Mouse (Mus musculus): ENCODE measurements at regions not wholly inside any gene's neighbourhood (a gene's known extent, or its start where the extent isn't known, plus 50 kb on each side); places are given as distances from the start of the nearest gene placed in this dataset.
A peak's percentile ranks its signal among the peaks of the same experiment; 100 is the strongest.

DNA sequence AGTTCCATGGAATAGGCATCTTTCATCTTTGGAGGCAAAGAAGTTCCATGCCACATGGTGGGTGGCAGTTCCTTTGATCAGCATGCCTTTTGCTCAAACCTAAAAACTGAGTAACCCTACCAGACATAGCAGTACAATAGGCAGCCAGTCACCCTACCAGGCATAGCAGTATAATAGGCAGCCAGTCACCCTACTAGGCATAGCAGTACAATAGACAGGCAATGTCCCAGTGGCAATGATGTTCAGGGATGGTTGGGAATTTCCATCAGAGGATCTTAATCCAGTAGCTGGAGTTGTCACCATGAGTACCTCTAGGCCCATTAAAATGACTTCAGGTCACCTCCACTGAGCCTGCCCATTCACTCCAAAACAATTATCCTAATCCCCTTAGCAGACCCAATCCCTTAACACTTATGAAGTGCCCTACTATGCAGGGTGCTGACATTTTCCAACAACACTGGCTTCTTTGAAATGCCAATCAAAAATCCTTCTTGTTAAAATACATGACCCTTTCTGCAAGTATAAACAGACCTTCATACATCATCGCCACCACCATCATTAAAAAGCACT, 523.5 kb upstream of the Mpdz start:
- no peak for DNase-seq

- DNase-seq, result no peak
Observed at GRCm38 (mm10) chr4:81963112-81963511, 520.5 kb upstream of the Mpdz start.

GRCm38 (mm10) chr4:81962586-81962985, 520.0 kb upstream of the Mpdz start:
- DNase-seq, result no peak

DNA sequence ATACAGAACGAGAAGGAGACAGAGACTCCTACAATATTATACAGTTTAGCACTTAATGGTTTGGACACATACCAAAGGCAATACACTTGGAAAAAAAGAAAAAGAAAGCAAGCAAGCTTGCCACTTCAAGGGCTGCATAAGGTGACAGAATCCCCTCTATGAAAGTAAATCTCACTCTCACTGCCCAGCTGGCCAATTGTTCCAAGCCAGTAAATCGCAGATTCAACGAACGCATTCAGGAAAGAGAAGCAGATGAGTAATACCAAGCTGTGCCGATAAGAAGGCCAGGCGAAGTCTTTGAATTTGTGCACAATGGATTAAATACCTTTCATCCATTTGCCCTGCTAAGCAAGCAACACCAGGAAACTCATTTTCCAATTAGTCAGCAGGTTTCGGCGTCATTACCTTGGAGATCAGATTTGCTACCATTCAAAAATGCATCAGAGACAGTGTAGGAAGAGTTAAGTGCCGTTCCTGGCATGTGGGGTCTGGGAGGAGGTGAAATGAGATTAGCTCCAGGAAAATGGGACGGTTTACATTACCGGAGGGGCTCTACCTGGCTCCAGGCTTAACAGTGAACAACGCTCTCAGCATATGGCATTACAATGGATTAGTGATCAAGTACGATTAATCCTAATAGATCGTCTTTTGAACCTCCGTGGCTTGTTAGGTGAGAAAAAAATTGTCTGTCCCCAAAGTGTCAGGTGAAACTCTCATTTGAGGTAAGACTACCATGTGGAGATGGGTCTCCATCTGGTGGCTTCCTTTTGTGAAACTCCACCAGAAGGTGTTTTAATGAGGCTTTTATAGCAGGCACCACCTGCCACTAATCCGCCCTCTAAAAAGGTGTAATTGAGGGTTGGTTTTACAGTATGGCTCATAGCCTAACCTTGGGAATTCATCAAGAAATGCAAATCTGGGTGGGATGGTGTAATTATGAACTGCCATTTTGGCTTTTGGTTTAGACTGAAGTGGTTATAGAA, 518.2 kb upstream of the Mpdz start:
- no peak for DNase-seq

DNA sequence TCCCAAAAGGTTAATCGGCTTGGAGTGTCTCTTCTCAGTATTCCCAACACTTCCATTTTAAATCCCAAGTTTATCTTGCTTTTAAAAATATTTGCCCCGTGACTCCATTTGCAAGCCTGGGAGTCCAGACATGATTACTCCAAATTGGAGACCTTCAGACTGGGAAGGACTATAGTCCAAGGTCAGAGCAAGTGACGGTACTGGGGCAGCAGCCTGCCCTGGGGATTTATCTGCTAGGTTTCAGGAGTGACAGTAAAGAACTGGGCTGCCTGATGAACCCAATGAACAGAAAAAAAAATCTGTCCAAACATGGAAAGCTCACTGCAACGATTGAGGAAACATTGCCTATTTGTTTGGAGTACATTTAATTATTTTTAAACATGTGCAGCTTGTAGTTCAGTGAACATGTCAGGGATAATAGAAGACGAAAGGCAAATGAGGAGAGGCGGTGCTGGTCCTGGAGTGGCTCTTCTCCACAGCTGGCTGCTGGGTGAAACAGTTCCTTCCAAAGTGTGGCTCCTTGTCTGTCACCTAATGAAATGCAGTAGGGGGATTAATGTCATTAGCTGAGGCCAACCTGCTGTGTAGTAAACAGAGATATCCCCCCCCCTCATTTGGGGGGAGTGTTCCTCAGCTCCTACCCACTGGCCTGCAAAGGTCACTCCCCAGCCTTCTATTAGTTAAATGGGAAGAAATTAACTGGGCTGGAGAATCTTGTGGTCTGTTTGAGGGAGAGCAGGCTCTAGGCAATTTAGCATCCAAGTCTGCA, 514.5 kb upstream of the Mpdz start:
- DNase-seq, result peak; percentile 10

DNA sequence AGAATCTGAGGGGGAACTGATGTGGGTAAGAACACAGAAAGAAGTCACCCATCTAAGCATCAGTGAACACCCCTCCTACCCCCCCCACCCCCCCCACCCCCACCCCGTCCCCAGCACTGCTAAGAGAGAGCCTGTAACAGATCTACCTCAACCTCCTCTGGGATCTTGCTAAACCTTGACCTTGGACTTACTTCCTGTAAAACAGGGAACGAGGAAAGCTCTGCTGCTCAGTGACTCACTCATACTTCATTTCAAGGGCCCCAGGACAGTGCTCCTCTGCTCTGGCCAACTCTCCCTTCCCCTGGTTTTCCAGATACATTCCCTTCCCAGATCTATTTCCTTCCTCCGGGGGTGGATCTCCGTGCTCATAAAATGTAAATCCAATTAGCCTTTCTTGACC, 510.4 kb upstream of the Mpdz start:
- peak; percentile 11 for DNase-seq

GRCm38 (mm10) chr4:81937384-81937783, 494.8 kb upstream of the Mpdz start:
- no peak for DNase-seq

GRCm38 (mm10) chr4:81930956-81931355, 488.3 kb upstream of the Mpdz start:
- DNase-seq, result no peak

- DNase-seq, result no peak
Observed at GRCm38 (mm10) chr4:81928581-81929244, 486.1 kb upstream of the Mpdz start.

DNA sequence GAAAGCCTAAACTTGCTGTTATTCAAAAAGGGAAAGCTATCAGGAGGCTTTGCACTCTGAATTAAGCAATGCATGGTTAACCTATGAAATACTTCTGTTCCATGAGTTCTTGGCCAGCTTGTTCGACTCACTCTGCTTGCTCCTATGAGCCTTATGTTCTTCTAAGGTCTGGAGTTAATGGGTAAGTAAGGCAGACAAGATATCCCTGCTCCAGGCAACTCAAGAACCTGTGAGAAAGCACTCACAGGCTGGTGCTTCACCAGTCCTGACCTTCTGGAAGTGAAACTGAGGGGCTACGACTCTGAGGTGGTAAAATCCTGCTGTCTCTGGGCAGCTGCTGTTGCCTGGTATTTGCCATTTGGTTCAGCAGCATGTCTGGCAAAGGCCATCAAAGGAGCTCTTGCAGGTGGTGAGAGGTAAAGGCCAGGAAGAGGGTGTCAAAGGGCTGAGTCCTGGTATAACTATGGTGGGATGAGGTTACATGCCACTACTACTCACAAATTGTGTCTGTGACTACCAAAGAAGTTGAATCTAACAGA, 484.6 kb upstream of the Mpdz start:
- no peak for DNase-seq

DNA sequence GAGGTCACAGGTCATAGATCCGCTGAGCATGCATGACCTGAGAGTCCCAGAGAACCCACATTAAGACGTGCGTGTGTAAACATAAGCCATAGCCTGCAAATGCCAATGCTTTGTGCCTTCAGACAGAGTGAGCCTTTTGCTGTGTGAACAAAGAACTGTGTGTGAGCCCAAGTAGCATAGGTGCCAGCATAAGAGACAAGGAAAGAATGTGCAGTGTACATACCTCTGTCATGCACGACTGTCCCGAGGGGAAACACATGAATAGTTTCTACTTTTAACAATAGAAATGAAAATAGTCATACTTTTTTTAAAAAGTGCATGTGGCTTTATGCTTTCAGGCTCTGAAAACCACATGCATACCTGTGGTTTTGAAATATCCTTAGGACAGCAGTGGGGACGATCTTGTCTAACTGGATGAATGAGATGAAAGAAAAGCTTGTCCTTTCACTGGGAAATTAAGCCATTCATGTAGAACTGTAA, 484.1 kb upstream of the Mpdz start:
- DNase-seq, result no peak

DNA sequence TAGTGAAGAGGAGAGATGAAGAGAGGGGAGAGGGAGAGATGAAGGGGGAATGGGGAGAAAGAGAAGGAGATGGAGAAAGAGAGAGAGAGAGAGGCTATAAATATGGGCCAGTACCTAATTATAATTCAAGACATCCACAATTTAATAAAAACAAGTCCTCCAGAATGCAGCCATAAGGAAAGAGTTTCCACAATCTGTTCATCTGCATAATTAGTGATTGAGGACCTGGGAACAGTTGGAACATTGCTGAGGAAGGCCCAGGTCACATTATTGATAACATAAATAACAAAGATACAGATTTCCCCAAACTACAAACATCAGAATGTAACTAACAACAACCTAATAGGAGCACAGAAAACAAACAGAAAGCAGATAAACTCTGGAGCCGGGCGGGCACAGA, 483.0 kb upstream of the Mpdz start:
- no peak for DNase-seq

- no peak for DNase-seq
Observed at GRCm38 (mm10) chr4:81924120-81924519, 481.5 kb upstream of the Mpdz start.

DNA sequence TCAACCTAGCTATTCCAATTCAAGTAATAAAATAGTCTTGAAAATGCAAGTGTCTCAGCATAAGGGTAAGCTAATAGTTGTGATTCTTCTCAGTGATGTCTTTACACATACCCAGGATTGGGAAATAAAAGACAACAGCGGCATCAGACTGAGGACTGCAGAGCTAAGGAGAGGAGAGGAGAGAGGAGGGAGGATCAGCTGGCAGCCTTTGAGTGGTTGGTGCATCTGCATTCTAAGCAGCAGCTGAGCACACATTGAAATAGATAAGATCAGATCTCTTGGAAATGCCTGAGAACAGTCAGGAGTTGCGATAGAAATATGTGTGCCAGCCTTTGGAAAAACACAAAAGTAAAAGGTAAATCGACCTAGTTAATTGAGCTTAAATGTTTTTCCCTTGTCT, 480.3 kb upstream of the Mpdz start:
- no peak for DNase-seq

- no peak for DNase-seq
Observed at GRCm38 (mm10) chr4:81914971-81915370, 472.4 kb upstream of the Mpdz start.

DNA sequence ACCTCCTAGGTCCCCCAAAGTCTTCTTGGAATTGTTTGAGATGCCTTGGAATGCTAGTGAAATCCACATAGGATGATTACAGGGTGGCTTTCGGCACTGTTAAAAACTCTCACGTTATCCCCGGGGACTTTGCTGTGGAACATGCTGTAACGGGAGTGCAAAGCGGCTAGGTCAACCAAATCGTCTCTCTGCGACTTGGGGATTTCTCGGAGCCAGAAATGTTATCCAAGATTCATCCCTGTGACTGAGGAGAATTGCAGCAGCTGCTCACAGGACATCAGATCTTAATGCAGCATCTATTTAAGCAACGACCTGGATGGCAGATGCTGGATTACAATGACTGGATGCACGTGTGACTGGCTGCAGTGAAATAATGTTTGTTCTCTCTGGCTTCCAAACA, 470.7 kb upstream of the Mpdz start:
- DNase-seq, result peak; percentile 62

GRCm38 (mm10) chr4:81912653-81913052, 470.0 kb upstream of the Mpdz start:
- DNase-seq, result peak; percentile 4

DNA sequence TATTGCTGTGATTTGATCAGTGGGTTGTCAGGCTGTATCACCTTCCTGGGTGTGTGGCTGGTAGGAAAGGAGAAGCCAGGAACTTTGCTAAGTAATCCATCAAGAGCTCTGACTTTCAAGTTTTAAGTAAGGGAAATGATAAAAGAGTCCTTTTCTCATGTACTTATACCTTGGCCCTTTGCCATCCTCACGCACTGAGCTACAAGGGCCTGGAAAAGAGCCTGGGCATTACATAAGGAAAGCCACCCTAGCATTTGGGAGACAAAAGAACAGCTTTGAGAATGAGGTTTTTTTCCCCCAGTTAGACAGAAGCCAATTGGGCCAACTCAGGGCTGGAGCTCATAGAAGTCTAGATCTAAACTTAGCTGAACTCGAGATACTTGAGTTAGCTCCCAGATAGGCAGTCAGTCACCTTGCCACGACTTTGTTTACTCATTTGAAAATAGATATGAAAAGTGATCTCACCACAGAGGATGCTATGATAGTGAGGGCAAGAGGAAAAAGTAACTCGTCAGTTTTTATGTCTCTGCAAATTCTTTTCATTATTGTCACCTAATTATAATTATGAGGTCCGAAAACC, 457.4 kb upstream of the Mpdz start:
- DNase-seq, result peak; percentile 16

DNA sequence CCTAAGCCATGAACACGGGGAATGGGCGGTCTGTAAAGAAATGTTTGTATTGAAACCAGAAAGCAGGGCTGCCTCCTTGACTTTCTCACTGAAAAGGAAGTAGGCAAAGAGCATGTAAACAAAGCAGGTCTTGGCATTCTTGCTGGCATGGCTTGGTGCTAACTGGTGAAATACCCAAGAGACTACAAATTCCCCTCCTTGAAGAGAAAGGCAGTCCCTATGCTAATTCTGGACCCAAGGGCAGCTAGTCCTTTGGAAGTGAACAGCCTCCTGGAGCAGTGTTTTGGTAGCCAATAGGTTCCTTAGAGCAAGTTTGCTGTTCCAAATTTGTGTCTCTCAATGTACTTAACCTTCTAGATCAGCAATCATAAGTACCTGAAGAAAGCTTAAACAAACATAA, 456.0 kb upstream of the Mpdz start:
- DNase-seq, result peak; percentile 32

GRCm38 (mm10) chr4:81897451-81897850, 454.8 kb upstream of the Mpdz start:
- DNase-seq, result no peak

DNA sequence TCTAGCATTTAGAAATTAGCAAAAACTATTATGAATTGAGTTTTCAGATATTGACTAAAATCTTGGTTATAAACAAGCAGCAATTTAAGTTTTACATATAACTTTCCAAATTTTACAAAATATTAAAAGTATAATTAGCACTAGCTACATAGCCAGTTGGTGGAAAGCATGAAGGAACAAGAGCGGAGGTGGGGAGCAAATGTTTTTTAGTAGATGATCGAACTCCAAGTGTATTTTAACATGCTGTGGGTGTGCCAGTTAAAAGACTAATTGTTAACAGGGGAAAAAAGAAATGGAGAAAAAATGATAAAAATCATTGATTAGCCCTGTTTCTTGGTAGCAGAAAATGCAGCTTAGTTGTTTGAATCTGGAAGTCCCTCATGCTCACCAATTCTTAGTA, 426.3 kb upstream of the Mpdz start:
- DNase-seq, result no peak

All from adrenal gland, postnatal 14 days (tissue).